Mouse (Mus musculus): Measurements from ENCODE around the gene Dzip1.

Gene Dzip1

DNA sequence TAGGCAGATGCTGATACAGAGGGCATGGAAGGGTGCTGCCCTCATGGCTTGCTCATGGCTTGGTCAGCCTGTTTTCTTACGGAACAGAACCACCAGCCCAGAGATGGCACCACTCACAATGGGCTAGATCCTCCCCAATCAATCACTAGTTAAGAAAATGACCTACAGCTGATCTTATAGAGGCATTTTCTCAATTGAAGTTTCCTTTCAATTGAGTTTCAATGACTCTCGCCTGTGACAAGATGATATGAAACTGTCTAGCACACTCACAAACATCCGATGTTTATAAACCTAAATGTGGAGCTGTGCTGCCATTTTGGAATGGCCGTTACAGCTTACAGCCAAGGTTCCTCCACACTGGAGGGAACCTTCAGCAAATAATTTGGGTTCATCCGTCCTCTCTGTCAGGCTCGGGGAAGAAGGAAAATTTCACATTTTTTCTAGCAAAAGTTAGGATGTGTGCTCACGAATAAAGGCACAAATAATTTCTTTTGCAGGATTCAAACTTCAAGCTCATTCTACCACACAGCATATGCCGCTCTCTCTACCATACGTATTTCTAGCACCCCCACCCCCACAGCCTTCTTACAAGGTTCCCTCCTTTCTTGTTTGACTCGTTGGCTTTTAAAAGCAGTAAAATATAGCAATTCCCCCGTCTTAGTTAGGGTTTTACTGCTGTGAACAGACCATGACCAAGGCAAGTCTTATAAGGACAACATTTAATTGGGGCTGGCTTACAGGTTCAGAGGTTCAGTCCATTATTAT is 95.7 kb downstream of the Dzip1 start:
- no peak for DNase-seq

DNA sequence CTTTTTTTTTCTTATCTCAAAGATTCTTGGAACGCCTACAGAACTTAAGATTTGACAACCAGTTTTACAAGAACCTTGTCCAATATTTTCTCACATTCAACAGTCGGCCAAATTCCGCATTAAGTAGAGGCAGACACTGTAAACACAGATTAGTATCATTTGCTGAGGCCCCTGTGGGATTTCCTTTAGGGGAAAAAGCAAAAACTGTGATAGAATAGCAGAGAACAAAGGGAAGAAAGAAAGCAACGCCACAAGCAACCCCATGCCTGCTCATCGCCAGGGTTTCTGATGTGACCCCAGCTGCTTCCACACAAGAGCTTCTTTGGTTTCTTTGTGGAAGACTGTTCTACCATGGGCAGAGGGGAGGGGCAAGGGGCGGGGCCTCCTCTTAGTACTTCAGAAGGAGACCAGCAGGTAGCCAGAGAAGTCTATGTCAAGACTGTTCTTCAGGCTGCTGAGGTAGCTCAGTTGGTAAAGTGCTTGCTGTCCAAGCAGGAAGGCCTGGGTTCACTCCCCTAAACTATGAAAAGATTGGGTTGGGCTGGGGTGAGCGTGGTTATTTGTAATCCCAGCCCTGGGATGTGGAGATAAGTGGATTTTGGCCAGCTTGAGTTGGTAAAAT is 97.9 kb downstream of the Dzip1 start:
- peak; percentile 40 for DNase-seq

DNA sequence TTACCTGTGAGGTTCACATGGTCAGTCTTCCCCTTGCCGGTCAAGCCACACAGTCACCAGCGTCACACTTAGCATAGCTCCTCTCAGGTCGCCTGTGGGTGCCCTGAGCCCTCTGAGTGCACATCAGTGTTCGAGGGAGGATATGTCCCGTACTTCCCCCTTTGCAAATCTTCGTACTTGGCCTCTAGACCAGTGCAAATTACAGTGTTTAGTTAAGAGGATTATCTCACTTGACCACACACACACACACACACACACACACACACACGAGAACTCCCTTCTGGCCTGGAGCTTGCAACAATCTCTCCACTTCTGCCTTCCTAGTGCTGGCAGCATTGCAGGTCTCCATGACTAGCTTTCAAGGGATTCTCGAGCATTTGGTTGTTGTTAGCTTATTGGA is 98.9 kb downstream of the Dzip1 start:
- DNase-seq: peak; percentile 48
